Mouse (Mus musculus): ENCODE measurements around the gene Rex1bd. TPM values are rescaled to one million over a fixed set of nuclear protein-coding genes. Genes with fewer than 3 reads are reported as not detected.

Gene Rex1bd
- total RNA-seq, 2 experiments from 2014 or later = 48.7 to 53.5 TPM

DNA sequence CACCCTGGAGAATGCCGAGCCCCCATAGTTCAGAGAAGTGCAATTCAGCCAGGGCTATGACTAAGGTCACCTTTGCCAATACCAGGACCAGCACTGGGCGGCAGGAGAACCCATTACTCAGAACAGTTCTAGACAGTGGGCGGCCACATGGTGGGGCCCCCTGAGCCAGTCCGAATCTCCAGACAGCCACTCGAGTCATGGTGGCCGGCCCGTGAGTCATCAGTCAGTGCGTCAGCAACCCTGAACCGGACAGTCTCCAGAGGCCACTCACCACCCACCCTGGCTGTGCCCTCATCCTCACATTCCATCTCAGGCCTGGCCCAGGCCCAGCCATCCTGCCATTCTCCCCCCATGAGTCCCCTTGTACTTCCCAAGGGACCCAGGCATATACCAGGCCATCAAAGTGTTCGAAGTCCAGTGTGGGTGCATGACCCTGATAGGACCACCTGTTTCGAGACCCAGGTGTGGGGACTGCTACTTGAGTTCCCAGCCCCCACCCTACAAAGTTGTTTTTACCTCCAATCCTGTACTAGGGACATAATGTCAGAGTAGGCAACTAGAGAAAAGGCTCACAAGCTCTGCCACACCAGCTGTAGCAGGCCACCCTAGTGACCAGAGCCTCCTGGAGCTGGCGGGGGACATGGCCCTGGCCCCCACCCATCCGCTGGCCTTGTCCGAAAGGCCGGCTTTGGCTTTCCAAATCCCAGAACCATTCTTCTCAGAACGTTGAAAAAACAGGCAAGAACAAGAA lies 44.6 kb downstream of the Rex1bd start:
- ATAC-seq (replicated peaks; ENCODE audit: low FRiP score, low TSS enrichment, poor library complexity, severe bottlenecking) = no peak

DNA sequence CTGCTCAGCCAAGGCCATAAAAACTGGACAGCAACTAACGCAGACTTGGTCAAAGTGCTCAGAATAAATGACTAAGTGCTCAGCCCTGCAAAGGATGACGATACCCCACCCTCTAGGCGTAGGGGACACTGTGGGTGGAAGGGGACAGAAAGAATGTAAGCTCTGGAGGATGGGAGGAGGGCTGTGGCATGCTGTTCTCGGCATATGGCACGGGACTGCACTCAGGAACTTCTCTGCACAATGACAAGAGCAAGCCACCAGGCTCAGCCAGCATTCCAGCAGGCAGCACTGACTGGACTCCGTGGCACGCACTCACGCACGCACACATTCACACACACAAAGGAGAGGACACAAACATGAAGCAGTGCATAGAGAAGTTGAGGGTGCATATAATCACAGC lies 45.9 kb downstream of the Rex1bd start:
- ATAC-seq (replicated peaks; ENCODE audit: low FRiP score, low TSS enrichment, poor library complexity, severe bottlenecking) = no peak

DNA sequence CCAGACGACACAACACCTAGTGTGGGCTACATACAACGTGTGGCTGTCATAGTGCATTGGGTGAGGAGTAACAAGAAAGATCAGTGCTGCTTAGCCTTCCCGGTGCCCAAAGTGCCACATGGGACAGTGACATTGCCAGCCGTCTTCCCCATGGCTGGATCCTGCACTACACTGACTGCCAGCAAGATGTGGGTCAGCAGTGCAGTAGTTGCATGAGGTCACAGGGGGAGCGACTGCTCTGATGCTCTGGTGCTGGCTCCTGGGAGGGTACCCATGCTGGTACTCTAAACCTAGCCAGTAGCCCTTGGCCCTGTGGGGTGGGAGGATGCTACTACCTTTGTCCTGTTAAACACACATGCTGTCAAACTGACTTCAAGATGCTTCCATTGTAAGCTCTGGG lies 46.4 kb downstream of the Rex1bd start:
- ATAC-seq (replicated peaks; ENCODE audit: low FRiP score, low TSS enrichment, poor library complexity, severe bottlenecking) = no peak

DNA sequence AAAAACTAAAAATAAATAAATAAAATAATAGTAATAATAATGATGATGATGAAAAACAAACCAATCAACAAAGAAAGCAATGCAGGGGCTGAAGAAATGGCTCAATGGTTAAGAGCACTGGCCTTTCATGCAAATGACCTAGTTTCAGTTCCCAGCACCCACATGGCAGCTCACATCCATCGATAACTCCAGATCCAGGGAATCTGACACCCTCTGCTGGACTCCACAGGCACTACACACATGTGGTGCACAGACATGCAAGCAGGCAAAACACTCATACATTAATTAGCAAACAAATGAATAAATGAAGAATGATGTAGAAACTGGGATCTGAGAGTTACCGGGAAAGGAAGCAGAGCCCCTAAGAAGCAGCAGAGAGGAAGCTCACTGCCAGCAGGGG lies 46.9 kb downstream of the Rex1bd start:
- ATAC-seq (replicated peaks; ENCODE audit: low FRiP score, low TSS enrichment, poor library complexity, severe bottlenecking) = no peak

DNA sequence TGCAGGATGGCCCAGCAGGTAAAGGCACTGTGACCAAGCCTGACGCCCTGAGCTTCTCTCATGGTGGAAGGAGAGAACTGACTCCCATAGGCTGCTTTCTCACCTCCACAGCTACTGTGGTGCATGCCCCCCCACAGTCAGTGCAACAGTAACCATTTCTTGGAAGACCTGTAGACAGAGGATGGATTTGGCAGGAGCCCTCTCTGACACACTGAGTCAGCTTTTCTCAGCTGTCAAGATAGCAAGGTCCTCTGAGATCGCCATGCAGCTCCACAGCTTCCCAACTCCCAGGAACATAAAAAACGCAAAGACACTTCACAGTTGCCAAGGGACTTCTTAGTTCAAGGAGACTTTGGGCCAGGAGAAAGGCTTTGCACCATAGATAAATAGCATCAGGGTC lies 48.1 kb downstream of the Rex1bd start:
- ATAC-seq (replicated peaks; ENCODE audit: low FRiP score, low TSS enrichment, poor library complexity, severe bottlenecking) = no peak

DNA sequence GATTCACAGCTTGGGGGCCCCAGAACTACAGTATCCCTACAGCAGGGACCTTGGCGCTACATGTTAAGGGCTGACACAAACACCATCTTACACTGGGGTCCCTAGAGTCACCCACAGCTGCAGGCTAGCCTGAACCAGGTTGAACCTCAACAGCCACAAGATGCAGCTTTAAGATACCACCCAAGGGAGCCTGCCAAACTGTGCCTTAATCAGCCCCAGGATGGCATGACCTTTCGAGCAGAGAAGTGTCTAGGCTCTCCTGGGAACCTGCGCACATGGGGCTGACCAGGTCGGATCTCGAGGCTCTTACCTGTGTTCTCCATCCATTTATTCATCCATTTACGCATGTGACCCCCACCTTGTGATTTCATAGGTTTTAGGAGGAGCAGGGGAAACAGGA lies 48.7 kb downstream of the Rex1bd start:
- peak; percentile 66 for ATAC-seq (replicated peaks; ENCODE audit: low FRiP score, low TSS enrichment, poor library complexity, severe bottlenecking)

DNA sequence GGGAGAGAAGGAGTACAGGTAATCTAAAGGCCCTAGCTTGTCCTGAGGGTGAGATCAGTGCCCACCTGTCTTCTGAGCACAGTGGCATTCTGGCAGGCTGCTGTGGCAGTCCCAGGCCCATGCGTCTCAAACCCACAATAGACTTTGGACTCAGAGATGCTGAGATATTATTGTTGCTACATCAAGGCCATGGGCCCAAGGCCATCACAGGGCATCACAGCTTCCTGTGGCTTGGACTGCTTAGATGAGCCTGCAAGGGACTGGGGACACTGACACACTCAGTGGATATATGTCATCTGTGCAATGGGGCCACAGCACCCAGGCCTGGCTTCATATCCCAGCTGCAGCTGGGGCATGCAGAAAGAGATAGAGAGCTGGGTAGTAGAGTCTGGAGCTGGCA lies 49.6 kb downstream of the Rex1bd start:
- no peak for ATAC-seq (replicated peaks; ENCODE audit: low FRiP score, low TSS enrichment, poor library complexity, severe bottlenecking)

Other genes with a start within 250 kb of the Rex1bd start
- gene Homer3, start 223.9 kb downstream of the Rex1bd start, total RNA-seq (2014; fragmentation: Nextera tagmentation) = 5.5 and 9.6 TPM in 2 replicates
- 0.56 and 8.0 TPM in 2 replicates for gene Homer3, start 223.9 kb downstream of the Rex1bd start, total RNA-seq (2017)
- 50.3 and 54.2 TPM in 2 replicates for gene Ddx49, start 204.3 kb downstream of the Rex1bd start, total RNA-seq (2014; fragmentation: Nextera tagmentation)
- 116 and 154 TPM in 2 replicates for gene Ddx49, start 204.3 kb downstream of the Rex1bd start, total RNA-seq (2017)
- 127 and 153 TPM in 2 replicates for gene Cope, start 204.2 kb downstream of the Rex1bd start, total RNA-seq (2014; fragmentation: Nextera tagmentation)
- 56.3 and 64.1 TPM in 2 replicates for gene Cope, start 204.2 kb downstream of the Rex1bd start, total RNA-seq (2017)
- not detected in 2 replicates for gene Cers1, start 191.0 kb downstream of the Rex1bd start, total RNA-seq (2014; fragmentation: Nextera tagmentation)
- gene Cers1, start 191.0 kb downstream of the Rex1bd start, total RNA-seq (2017) = not detected in 2 replicates
- gene Gdf1, start 176.9 kb downstream of the Rex1bd start, total RNA-seq (2014; fragmentation: Nextera tagmentation) = not detected in 2 replicates
- gene Gdf1, start 176.9 kb downstream of the Rex1bd start, total RNA-seq (2017) = not detected in 2 replicates
- 44.1 and 46.9 TPM in 2 replicates for gene Upf1, start 153.5 kb downstream of the Rex1bd start, total RNA-seq (2014; fragmentation: Nextera tagmentation)
- 26.7 and 46.7 TPM in 2 replicates for gene Upf1, start 153.5 kb downstream of the Rex1bd start, total RNA-seq (2017)
- gene Comp, start 133.2 kb downstream of the Rex1bd start, total RNA-seq (2014; fragmentation: Nextera tagmentation) = 0.15 and 1.2 TPM in 2 replicates
- gene Comp, start 133.2 kb downstream of the Rex1bd start, total RNA-seq (2017) = 2.3 TPM in 1 of 2 replicates, not detected in the other
- gene Crtc1, start 67.2 kb downstream of the Rex1bd start, total RNA-seq (2014; fragmentation: Nextera tagmentation) = 15.6 and 21.7 TPM in 2 replicates
- 1.1 and 1.3 TPM in 2 replicates for gene Crtc1, start 67.2 kb downstream of the Rex1bd start, total RNA-seq (2017)
- 8.4 and 9.5 TPM in 2 replicates for gene Klhl26, start 29.8 kb downstream of the Rex1bd start, total RNA-seq (2014; fragmentation: Nextera tagmentation)
- 6.0 and 8.2 TPM in 2 replicates for gene Klhl26, start 29.8 kb downstream of the Rex1bd start, total RNA-seq (2017)
- gene Tmem59l, start 19.4 kb downstream of the Rex1bd start, total RNA-seq (2014; fragmentation: Nextera tagmentation) = not detected in 2 replicates
- gene Tmem59l, start 19.4 kb downstream of the Rex1bd start, total RNA-seq (2017) = not detected in 2 replicates
- 0.30 and 2.3 TPM in 2 replicates for gene Crlf1, start 13.6 kb downstream of the Rex1bd start, total RNA-seq (2014; fragmentation: Nextera tagmentation)
- not detected in 2 replicates for gene Crlf1, start 13.6 kb downstream of the Rex1bd start, total RNA-seq (2017)
- 2,751 and 3,393 TPM in 2 replicates for gene Uba52, start 4.0 kb upstream of the Rex1bd start, total RNA-seq (2014; fragmentation: Nextera tagmentation)
- gene Uba52, start 4.0 kb upstream of the Rex1bd start, total RNA-seq (2017) = 4,463 and 5,230 TPM in 2 replicates
- gene Fkbp8, start 21.0 kb upstream of the Rex1bd start, total RNA-seq (2014; fragmentation: Nextera tagmentation) = 140 and 265 TPM in 2 replicates
- 172 and 176 TPM in 2 replicates for gene Fkbp8, start 21.0 kb upstream of the Rex1bd start, total RNA-seq (2017)
- 78.1 and 81.8 TPM in 2 replicates for gene Kxd1, start 21.2 kb upstream of the Rex1bd start, total RNA-seq (2014; fragmentation: Nextera tagmentation)
- gene Kxd1, start 21.2 kb upstream of the Rex1bd start, total RNA-seq (2017) = 65.5 and 93.7 TPM in 2 replicates
- gene Ell, start 32.7 kb upstream of the Rex1bd start, total RNA-seq (2014; fragmentation: Nextera tagmentation) = 14.7 and 22.0 TPM in 2 replicates
- 7.9 and 10.7 TPM in 2 replicates for gene Ell, start 32.7 kb upstream of the Rex1bd start, total RNA-seq (2017)
- gene Isyna1, start 87.6 kb upstream of the Rex1bd start, total RNA-seq (2014; fragmentation: Nextera tagmentation) = 74.1 and 91.0 TPM in 2 replicates
- gene Isyna1, start 87.6 kb upstream of the Rex1bd start, total RNA-seq (2017) = 36.5 and 51.5 TPM in 2 replicates
- 39.7 and 83.5 TPM in 2 replicates for gene Ssbp4, start 102.1 kb upstream of the Rex1bd start, total RNA-seq (2014; fragmentation: Nextera tagmentation)
- gene Ssbp4, start 102.1 kb upstream of the Rex1bd start, total RNA-seq (2017) = 77.5 and 98.5 TPM in 2 replicates
- 0.37 and 0.69 TPM in 2 replicates for gene Lrrc25, start 109.4 kb upstream of the Rex1bd start, total RNA-seq (2014; fragmentation: Nextera tagmentation)
- 0.15 and 0.61 TPM in 2 replicates for gene Lrrc25, start 109.4 kb upstream of the Rex1bd start, total RNA-seq (2017)
- gene Gdf15, start 125.7 kb upstream of the Rex1bd start, total RNA-seq (2014; fragmentation: Nextera tagmentation) = not detected in 2 replicates
- gene Gdf15, start 125.7 kb upstream of the Rex1bd start, total RNA-seq (2017) = not detected in 2 replicates
- 6.3 and 8.8 TPM in 2 replicates for gene Pgpep1, start 153.6 kb upstream of the Rex1bd start, total RNA-seq (2014; fragmentation: Nextera tagmentation)
- gene Pgpep1, start 153.6 kb upstream of the Rex1bd start, total RNA-seq (2017) = 4.6 and 5.1 TPM in 2 replicates
- gene Lsm4, start 166.5 kb upstream of the Rex1bd start, total RNA-seq (2014; fragmentation: Nextera tagmentation) = 286 and 287 TPM in 2 replicates
- 240 and 290 TPM in 2 replicates for gene Lsm4, start 166.5 kb upstream of the Rex1bd start, total RNA-seq (2017)
- 18.8 and 34.4 TPM in 2 replicates for gene Jund, start 192.2 kb upstream of the Rex1bd start, total RNA-seq (2014; fragmentation: Nextera tagmentation)
- 44.8 and 48.7 TPM in 2 replicates for gene Jund, start 192.2 kb upstream of the Rex1bd start, total RNA-seq (2017)
- gene Iqcn, start 196.7 kb upstream of the Rex1bd start, total RNA-seq (2014; fragmentation: Nextera tagmentation) = not detected in 2 replicates
- not detected in 2 replicates for gene Iqcn, start 196.7 kb upstream of the Rex1bd start, total RNA-seq (2017)
- not detected in 2 replicates for gene Gm3336, start 211.8 kb upstream of the Rex1bd start, total RNA-seq (2014; fragmentation: Nextera tagmentation)
- gene Gm3336, start 211.8 kb upstream of the Rex1bd start, total RNA-seq (2017) = not detected in 2 replicates
- 0.28 TPM in 1 of 2 replicates, not detected in the other for gene Pde4c, start 217.0 kb upstream of the Rex1bd start, total RNA-seq (2014; fragmentation: Nextera tagmentation)
- not detected in 2 replicates for gene Pde4c, start 217.0 kb upstream of the Rex1bd start, total RNA-seq (2017)
- gene Rab3a, start 247.9 kb upstream of the Rex1bd start, total RNA-seq (2014; fragmentation: Nextera tagmentation) = 1.8 and 7.0 TPM in 2 replicates
- gene Rab3a, start 247.9 kb upstream of the Rex1bd start, total RNA-seq (2017) = 1.2 and 2.8 TPM in 2 replicates